Mouse (Mus musculus) thymus, postnatal 36 days (tissue): ENCODE data around the gene Kif1c.

Experiments used
- DNase-seq, 2 experiments: peaks; one replicate each; pipeline ENCODE4 v3.0.0; 2022; ENCODE audit warnings: mixed read lengths in 2 of 2

The Kif1c gene

GRCm38 (mm10) chr11:70699051-70699450 is 1.3 kb upstream of the Kif1c start:
- no peak for DNase-seq

- DNase-seq = peak; percentile 57 to 69
These were observed 265 bp downstream of the Kif1c start for GRCm38 (mm10) chr11:70700613-70701012.

DNA sequence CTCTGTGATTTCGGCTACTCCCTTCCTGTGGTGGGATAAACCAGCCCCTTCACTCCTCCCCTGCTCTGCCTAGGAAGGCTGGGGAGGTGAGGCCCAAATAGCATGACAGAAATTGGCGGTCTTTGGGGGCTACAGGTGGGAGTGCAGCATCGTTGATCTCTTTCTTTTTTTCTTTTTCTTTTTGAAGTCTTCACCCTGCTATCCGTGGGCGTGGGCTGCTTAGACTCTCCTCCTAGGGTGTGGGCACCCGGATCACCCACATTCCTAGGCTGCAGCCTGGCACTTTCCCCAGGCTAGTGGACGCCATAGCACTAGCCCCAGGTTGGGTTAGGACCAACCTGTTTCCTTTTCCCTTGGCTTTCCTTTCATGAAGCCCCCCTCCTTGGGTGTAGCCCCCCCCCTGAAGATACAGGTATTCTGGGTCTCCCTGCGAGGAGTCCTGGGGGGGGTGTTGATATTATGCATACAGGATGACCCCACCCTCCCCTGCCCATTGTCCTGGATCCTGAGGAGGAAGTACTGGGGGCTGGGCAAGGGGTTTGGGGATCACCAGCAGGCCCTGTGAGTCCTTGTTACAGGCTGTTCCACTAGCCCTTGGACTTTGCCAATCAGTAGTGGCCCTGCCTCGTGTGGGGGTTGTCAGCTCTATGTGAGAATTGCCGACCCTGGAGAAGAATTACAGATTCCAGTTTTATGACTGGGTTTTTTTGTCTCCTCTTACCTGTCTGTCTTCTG is 1.0 kb downstream of the Kif1c start:
- peak in 1 of 2 experiments; percentile 18 for DNase-seq

GRCm38 (mm10) chr11:70701984-70702733 is 1.8 kb downstream of the Kif1c start:
- DNase-seq = no peak

DNA sequence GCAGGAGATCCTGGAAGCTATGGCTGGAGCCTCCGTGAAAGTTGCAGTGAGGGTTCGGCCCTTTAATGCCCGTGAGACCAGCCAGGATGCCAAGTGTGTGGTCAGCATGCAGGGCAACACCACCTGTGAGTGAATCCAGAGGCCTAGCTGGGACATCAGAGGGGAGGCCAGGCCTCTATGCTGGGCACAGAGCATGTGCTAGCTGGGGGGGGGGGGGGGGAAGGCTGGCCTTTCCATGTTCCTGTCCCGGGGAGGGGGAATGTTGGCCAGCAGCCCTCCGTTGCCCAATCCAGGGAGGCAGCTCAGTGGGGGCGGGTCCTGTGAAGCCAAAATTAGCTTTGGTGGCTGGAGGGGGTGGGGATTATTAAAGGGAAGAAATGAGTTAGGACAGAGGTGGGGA is 2.4 kb downstream of the Kif1c start:
- no peak for DNase-seq

- no peak for DNase-seq
These were observed 5.8 kb downstream of the Kif1c start for GRCm38 (mm10) chr11:70706127-70706526.

- no peak for DNase-seq
These were observed 10.7 kb downstream of the Kif1c start for GRCm38 (mm10) chr11:70711026-70711425.

DNA sequence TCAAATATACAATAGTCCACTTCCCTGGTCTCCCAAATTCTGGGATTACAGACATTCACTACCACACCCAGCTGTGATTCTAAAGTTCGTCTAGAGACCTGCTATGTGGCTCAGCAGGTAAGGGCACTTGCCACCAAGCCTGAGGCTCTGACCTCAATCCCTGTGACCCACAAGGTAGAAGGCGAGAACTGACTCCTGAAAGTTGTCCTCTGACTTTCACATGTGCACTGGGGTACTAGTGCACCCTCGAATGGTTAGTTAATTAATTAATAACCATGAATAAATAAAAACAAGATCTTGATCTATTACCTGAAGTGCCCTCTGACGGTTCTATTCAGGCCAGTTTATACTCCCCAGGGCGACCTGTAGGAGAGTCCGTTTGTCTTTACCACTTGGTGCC is 12.9 kb downstream of the Kif1c start:
- no peak for DNase-seq

DNA sequence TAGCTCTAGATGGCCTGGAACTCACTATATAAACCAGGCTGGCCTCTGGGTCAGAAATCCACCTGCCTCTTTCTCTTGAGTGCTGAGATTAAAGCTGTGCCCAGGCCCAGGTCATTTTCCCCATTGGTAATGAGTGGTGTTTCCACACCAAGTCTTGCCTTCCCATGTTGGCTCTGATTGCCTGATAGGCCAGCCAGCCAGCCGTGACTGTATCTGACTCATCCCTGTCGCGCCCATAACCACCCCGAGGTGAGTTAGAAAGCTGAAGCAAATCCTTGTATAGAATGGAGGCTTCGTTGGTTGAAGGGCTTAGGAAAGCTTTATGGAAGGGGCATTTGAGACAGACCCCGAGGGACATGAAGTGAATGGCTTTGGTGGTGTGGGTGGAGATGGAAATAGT is 15.5 kb downstream of the Kif1c start:
- no peak for DNase-seq

DNA sequence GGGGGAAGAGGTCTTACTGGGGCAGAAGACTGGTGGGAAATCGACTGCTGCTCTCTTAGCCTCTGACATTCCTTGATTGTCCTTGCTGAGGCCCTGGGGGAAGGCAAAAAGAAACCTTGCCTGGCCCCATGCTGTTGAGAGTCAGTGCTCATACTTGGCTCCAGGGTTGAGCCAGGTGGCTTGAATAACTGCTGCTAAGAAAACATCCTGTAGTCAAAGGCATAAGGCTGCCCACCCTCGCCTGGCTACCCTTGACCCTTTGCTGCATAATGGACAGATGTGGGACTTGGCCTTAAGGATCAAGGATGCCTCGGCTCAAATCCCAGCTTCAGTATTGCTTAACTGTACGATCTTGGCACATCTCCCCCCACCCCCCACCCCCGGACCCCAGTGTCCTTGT is 18.1 kb downstream of the Kif1c start:
- DNase-seq = no peak

GRCm38 (mm10) chr11:70720567-70720966 is 20.2 kb downstream of the Kif1c start:
- DNase-seq = no peak

GRCm38 (mm10) chr11:70721072-70721471 is 20.7 kb downstream of the Kif1c start:
- no peak for DNase-seq

- DNase-seq = no peak
These were observed 24.4 kb downstream of the Kif1c start for GRCm38 (mm10) chr11:70724706-70725105.

GRCm38 (mm10) chr11:70726585-70726984 is 26.2 kb downstream of the Kif1c start:
- DNase-seq = no peak

DNA sequence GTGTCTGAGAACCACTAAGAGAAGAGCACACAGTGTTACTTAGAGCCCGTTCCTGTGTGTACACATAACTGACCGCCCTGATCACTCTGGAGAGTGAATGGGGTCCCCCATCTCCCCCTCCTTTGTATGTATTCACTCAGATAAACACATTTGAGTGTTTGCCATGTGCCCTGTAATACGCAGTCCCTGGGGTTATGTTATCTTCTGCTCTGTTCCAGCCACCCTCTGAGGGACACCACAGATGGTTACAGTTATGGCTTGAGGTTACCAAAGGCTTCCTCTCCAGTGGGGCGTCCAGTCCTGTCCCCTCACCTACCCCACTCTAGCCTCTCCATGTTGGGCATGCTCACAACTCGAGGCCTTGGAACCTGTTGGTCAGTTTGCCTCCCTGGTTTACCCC is 27.0 kb downstream of the Kif1c start:
- DNase-seq = no peak

- DNase-seq = no peak
These were observed 30.2 kb downstream of the Kif1c start for GRCm38 (mm10) chr11:70730427-70731038.

DNA sequence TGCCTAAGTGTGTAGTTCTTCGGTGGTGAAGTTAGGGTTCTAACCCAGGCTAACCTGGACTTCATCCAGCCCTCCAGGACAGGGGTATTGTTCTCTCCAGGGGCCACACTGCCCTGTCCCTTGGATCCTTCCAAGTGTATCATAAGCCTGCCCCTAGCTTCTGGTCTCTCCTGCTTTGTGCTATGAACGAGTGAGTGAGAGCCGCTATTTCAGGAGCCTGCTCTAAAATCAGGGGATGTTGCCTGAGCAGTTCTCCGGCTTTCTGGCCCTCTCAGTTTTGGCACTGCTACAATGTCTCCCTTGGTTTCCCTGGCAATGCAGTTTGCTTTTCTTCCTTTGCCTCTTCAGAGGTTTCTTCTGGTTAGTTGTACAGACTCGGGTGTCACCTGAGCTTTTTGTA is 30.8 kb downstream of the Kif1c start:
- no peak for DNase-seq

DNA sequence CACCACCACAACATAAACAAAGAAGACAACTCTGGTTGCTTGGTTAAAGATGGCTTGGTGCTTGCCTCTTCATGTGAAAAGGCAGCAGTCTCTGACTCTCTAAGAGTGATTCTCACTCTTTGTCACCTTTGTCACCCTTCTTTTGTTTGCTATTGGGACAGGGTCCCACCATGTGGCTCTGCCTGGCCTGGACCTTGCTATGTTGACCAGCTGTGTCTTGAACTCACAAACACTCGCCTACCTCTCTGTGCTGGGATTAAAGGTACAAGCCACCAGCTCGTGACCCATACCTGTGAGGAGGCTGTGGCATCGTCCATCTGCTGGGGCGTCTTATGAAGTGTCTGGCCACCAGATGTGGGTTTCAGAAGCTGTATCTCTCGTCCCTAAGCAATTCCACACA is 32.9 kb downstream of the Kif1c start:
- no peak for DNase-seq

DNA sequence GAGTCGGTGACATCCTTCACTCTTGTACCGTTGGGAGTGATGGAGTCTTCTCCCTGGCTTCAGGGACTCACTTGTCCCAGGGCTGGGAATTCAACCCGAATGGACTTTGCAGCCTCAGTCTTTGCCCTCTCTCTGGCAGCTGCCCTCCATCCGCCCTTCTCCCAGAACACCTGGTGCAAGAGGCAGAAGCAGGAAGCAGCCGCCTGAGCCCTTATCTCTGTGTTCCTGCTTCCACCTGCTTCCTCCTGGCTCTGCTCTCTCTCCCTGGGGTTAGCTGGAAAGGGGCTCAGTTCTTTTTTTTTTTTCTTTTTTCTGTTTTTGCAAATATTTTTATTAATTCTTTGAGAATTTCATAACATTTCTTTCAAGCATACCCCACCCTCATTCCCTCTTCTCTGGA is 37.4 kb downstream of the Kif1c start:
- DNase-seq = no peak

DNA sequence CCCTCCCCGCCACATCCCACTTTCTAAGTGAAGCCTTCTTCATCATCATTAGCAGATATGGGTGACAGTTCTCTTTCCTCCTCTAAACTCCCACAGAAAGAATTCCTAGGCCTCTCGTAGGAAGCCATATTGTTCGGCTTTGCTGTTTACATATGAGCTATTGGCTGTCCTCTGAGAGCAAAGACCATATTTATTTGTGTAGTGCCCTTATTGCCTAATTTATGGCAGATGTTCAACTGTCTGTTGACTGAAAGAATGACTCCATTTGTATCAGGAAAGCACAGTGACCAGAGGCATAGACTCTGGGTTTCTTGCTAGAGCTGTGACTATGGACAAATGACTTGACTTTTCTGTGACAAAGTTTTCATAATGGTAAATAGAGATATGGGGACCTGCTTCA is 41.3 kb downstream of the Kif1c start:
- DNase-seq = no peak

GRCm38 (mm10) chr11:70742117-70742516 is 41.8 kb downstream of the Kif1c start:
- DNase-seq = no peak

- DNase-seq = no peak
These were observed 42.5 kb downstream of the Kif1c start for GRCm38 (mm10) chr11:70742581-70743459.

GRCm38 (mm10) chr11:70745636-70746035 is 45.3 kb downstream of the Kif1c start:
- DNase-seq = no peak
